Mouse (Mus musculus) CH12.LX (cell line): Measurements from ENCODE around the gene Mdga1.

Experiments
- CTCF ChIP-seq, 2 experiments: IDR thresholded peaks in 1 of 2; conservative IDR thresholded peaks in 1 of 2; 2 replicates each; pipeline ENCODE4 v1.5.1; 2011 to 2012; ENCODE audit warnings: low read depth in 2 of 2, low read length in 2 of 2, improper control_type of control experiment in 1 of 2, inconsistent platforms in 1 of 2, mild to moderate bottlenecking in 1 of 2, moderate library complexity in 1 of 2
- ETS1 ChIP-seq: conservative IDR thresholded peaks from 2 replicates; pipeline ENCODE4 v1.6.1; 2012; ENCODE audit warnings: low read depth, mild to moderate bottlenecking, inconsistent platforms, low read length, improper control_type of control experiment, moderate library complexity
- POLR2A ChIP-seq: IDR thresholded peaks from 2 replicates; pipeline ENCODE4 v1.6.1; 2011; ENCODE audit warnings: low read depth, mild to moderate bottlenecking, improper control_type of control experiment, low read length

DNA sequence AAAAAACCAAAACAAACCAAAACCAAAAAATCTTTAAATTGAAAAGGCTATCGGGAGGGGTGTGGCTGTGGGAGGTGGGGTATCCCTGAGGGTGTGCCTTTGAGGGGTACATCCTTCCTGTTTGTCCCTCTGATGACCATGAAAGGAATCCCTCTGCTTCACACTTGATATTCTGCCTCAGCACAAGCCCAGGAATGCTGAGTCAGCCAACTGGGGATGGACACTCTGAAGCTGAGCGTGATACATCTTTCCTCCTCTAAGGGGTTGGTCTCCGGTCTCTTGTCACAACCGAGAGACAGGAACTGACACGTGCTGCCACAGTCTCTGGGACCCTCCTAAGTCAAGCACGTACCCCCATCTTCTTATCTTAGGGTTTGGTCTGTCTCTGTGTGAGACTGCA is 37.1 kb downstream of the Mdga1 start:
- no peak for TF ChIP-seq ETS1
- no peak for TF ChIP-seq CTCF (conservative IDR thresholded peaks at IDR 0.05 in 1 of 2, IDR thresholded peaks at IDR 0.05 in 1 of 2; ENCODE audit: low read depth in 2 of 2, low read length in 2 of 2)
- no peak for TF ChIP-seq POLR2A
